Mouse (Mus musculus): Measurements from ENCODE around the gene Olfr323. TPM values are rescaled to one million over a fixed set of nuclear protein-coding genes. Genes with fewer than 3 reads are reported as not detected.

Gene Olfr323
- not detected for polyA plus RNA-seq (2017; shearing (Covaris generic))

DNA sequence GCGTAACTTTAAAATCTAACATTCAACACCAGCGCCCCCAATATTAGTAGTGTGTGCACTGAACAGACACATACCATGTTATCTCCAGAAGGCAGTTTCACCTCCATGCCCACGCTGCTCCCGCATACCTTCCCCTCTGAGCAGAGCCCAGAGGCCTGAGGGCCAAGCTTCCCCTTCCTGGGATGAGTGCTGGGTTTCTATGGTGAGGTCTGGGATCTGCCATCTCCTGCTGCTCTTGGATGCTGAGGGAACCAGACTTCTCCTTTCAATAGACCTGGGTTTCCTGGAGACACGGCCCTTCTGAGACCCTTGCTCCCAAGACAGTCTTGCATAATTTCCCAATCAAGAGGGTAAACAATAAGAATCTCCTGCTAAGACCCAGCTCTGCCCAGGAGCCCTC, at the start of gene Olfr323:
Gene Olfr323, minus strand, starts transcription at position 101 of the 400 bp plus-strand sequence.

DNA sequence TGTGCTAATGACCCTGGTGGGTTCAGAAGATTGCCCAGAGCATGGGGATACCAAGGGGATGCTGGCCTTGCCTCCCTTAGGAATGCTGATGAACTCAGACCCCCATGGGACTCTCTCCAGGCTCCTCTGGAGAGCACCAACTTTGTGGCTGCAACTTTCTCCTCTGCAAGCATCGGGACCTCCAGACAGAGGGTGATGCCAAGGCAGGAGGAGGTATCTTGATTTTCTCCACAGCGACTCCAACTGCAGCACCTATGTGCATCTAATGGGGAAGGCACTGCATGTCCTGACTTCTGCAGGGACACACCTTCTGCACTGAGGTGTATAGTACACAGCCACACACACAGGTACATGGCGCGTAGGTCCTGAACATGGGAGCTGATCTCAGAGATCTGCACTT, 28.3 kb upstream of the Olfr323 start, which contains the start of gene Olfr322:
Gene Olfr322, plus strand, starts transcription at position 187 of the 400 bp plus-strand sequence.

DNA sequence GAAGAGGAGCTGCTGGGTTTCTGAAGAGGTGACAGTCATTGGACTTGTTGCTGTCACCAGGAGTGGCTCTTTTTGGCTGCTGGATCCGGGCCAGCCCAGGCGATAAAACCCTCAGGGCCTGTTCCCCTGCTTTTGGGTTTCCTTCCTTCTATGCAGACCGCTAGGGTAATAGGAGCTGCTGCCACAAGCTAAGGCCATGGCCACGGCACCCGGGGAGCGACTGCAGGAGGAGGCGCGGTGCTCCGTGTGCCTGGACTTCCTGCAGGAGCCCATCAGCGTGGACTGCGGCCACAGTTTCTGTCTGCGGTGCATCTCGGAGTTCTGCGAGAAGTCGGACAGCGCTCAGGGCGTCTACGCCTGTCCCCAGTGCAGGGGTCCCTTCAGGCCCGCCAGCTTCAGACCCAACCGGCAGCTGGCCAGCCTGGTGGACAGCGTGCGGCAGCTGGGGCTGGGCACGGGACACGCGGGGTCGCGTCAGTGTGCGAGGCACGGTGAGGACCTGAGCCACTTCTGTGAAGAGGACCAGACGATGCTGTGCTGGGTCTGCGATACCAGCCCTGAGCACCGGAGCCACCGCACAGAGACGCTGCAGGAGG, 10.1 kb upstream of the Olfr323 start, which contains the start of gene Trim58:
Gene Trim58, plus strand, starts transcription at position 194 of the 596 bp plus-strand sequence.

DNA sequence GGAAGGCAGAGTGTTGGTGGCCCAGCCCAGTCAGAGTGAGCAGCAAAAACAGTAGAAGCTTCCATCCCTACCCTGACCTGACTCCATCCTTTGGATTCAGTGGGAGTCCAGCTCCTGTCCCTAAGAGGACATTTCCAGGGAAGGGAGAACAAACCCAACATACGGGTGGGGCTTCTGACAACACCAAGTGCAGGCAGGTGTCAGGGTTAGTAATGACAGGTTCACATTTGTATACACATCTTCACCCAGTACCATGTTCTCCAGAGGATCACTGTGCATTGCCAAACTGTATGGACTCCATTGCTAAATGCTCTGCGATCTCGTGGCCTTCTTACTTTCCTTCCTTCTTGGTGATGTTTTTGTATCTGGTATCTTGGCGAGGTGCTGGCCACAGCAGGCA, 14.3 kb downstream of the Olfr323 start, which contains the start of gene 2210407C18Rik:
Gene 2210407C18Rik, minus strand, starts transcription at position 101 of the 400 bp plus-strand sequence.

DNA sequence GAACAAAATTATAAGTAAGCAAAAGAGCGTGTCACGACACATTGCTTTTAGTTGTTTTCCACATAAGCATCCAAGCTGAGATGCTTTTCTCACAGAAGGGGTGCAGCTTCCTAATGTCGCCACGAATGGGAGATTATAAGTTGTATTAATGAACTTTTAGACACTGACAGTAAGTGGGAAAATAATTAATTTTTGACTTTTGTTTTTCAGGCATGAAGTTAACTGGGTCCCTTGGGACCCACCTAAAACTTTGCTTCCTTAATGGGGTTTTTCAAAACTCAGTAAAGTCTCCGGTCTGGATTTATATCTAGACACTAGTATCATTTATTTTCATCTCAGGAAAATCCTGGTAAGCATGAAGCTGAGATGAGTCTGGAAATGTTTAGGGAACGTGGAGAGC, 35.5 kb downstream of the Olfr323 start, which contains the start of gene Olfr324:
Gene Olfr324, plus strand, starts transcription at position 301 of the 400 bp plus-strand sequence.

DNA sequence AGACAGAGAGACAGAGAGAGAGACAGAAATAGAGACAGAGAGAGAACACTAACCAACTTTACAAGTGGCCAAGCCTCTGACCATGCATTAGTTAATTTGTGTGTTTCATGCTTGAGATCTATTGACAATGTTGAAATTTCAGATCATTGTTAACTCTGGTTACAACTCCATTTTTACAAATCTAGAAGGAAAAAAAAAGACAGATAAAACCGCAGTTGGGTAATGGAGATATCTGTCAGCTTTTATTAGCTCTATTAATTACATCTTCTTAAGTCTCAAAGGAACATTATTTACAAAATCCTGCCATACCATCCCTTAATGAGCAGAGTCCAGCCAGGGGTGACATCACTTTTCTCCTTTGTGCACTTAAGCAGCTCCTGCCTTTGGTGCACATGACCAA, 52.9 kb downstream of the Olfr323 start, which contains the start of gene Olfr325:
Gene Olfr325, plus strand, starts transcription at position 301 of the 400 bp plus-strand sequence.

Other genes starting within 250 kb of the Olfr323 start
- gene 1810065E05Rik, start 209.4 kb downstream of the Olfr323 start, polyA plus RNA-seq (2017; shearing (Covaris generic)): not detected
- gene Gm12253, start 197.9 kb downstream of the Olfr323 start, polyA plus RNA-seq (2017; shearing (Covaris generic)): not detected
- gene Lypd9, start 177.6 kb downstream of the Olfr323 start, polyA plus RNA-seq (2017; shearing (Covaris generic)): not detected
- gene Olfr30, start 168.2 kb downstream of the Olfr323 start, polyA plus RNA-seq (2017; shearing (Covaris generic)): not detected
- gene Olfr332, start 137.9 kb downstream of the Olfr323 start, polyA plus RNA-seq (2017; shearing (Covaris generic)): not detected
- gene Olfr331, start 127.9 kb downstream of the Olfr323 start, polyA plus RNA-seq (2017; shearing (Covaris generic)): not detected
- 0.41 TPM for gene Olfr330, start 95.7 kb downstream of the Olfr323 start, polyA plus RNA-seq (2017; shearing (Covaris generic))
- not detected for gene Olfr329-ps, start 84.1 kb downstream of the Olfr323 start, polyA plus RNA-seq (2017; shearing (Covaris generic))
- 0.19 TPM for gene Olfr328, start 74.9 kb downstream of the Olfr323 start, polyA plus RNA-seq (2017; shearing (Covaris generic))
- gene Olfr224, start 59.9 kb downstream of the Olfr323 start, polyA plus RNA-seq (2017; shearing (Covaris generic)): not detected
- gene Olfr325, start 52.8 kb downstream of the Olfr323 start, polyA plus RNA-seq (2017; shearing (Covaris generic)): not detected
- gene Olfr324, start 35.4 kb downstream of the Olfr323 start, polyA plus RNA-seq (2017; shearing (Covaris generic)): not detected
- not detected for gene 2210407C18Rik, start 14.4 kb downstream of the Olfr323 start, polyA plus RNA-seq (2017; shearing (Covaris generic))
- not detected for gene Trim58, start 10.0 kb upstream of the Olfr323 start, polyA plus RNA-seq (2017; shearing (Covaris generic))
- gene Olfr322, start 28.3 kb upstream of the Olfr323 start, polyA plus RNA-seq (2017; shearing (Covaris generic)): not detected
- gene Olfr320, start 50.6 kb upstream of the Olfr323 start, polyA plus RNA-seq (2017; shearing (Covaris generic)): not detected
- gene Olfr319, start 68.7 kb upstream of the Olfr323 start, polyA plus RNA-seq (2017; shearing (Covaris generic)): not detected
- gene Olfr318, start 93.5 kb upstream of the Olfr323 start, polyA plus RNA-seq (2017; shearing (Covaris generic)): not detected
- not detected for gene Olfr317, start 108.7 kb upstream of the Olfr323 start, polyA plus RNA-seq (2017; shearing (Covaris generic))
- gene Olfr316, start 122.2 kb upstream of the Olfr323 start, polyA plus RNA-seq (2017; shearing (Covaris generic)): not detected
- not detected for gene Olfr315, start 142.7 kb upstream of the Olfr323 start, polyA plus RNA-seq (2017; shearing (Covaris generic))
- gene Olfr314, start 152.5 kb upstream of the Olfr323 start, polyA plus RNA-seq (2017; shearing (Covaris generic)): not detected
- gene Fam183b, start 171.5 kb upstream of the Olfr323 start, polyA plus RNA-seq (2017; shearing (Covaris generic)): not detected
- not detected for gene Olfr313, start 184.5 kb upstream of the Olfr323 start, polyA plus RNA-seq (2017; shearing (Covaris generic))
- 0.12 TPM for gene Olfr312, start 198.7 kb upstream of the Olfr323 start, polyA plus RNA-seq (2017; shearing (Covaris generic))
- not detected for gene Olfr311, start 208.8 kb upstream of the Olfr323 start, polyA plus RNA-seq (2017; shearing (Covaris generic))
- gene Gm12258, start 216.7 kb upstream of the Olfr323 start, polyA plus RNA-seq (2017; shearing (Covaris generic)): 1.7 TPM
- 3.0 TPM for gene 2810021J22Rik, start 236.7 kb upstream of the Olfr323 start, polyA plus RNA-seq (2017; shearing (Covaris generic))

Data from effector memory CD4-positive, alpha-beta T cell, adult 5 months (primary cell).